ENCODE assay signal across 15 mouse cellular contexts in genomic region chr3:9339669-9340068, GRCm38 (mm10).
"Had no signal": no experiment of that assay in that cellular context is flagged by ENCODE, and none has a peak within 500 bp of the region (broad histone marks: within the 10 kb centered on the region; RNA-seq: fewer than 3 reads in every experiment).

No protein-coding gene starts in this region.

- H3K27ac ChIP-seq: macrophage; midbrain, embryonic 13.5 days; midbrain, embryonic 15.5 days; neural tube, embryonic 12.5 days; stomach, embryonic 15.5 days; stomach, postnatal 0 days had no signal

- H3K36me3 ChIP-seq: midbrain, embryonic 13.5 days; midbrain, embryonic 15.5 days; neural tube, embryonic 12.5 days; stomach, embryonic 15.5 days had no signal

- H3K9ac ChIP-seq: lung, embryonic 14.5 days; midbrain, embryonic 13.5 days; midbrain, embryonic 15.5 days; neural tube, embryonic 12.5 days; stomach, embryonic 15.5 days had no signal

- H3K4me2 ChIP-seq: midbrain, embryonic 11.5 days had no signal

- H3K27me3 ChIP-seq: neural tube, embryonic 12.5 days; stomach, embryonic 15.5 days had no signal

- H3K9me3 ChIP-seq: megakaryocyte, embryonic 14.5 days; midbrain, embryonic 13.5 days; midbrain, embryonic 15.5 days; neural tube, embryonic 12.5 days; stomach, embryonic 15.5 days had no signal

- DNase-seq: lung, adult 18-20 months; lung, postnatal 10 days; right cerebral cortex, postnatal 14 days; thymus, adult 18-20 months; thymus, postnatal 14 days; thymus, postnatal 36 days had no signal

- H3K4me3 ChIP-seq: megakaryocyte, embryonic 14.5 days; midbrain, embryonic 15.5 days; neural tube, embryonic 12.5 days; stomach, embryonic 15.5 days had no signal
